Mouse (Mus musculus): ENCODE measurements around the gene Olfr1391.

DNA sequence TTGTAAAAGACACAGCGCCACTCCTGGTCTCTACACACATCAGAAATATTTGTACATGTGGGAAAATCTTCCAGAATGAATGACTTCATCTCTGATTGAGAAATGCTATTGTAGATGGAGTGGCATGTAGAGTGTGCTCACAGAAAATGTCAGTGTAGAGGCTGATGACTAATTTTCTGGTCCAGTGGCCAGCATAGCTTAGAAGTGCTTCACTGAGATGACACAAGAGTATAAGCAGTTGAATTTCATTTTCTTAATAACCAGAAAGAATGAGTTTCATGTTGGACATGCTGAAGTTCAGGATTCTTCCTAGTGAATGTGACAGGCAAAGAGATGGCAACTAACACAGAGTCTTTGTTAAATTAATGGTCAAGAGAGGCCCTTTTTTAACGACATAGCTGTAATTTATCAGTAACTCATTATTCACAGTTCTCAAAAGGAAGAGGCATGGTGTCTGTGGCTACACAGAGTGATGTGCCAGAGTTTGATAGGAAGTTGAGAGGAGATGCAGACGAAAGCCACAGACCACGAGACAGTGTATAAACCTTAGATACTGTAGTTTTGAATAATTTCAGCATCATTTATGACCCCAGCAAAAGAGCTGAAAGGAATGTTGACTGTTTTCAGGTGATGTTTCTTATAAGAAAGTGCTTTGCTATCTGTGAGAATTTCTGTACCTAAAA, 14.7 kb downstream of the Olfr1391 start:
- no peak for TF ChIP-seq TBP (conservative IDR thresholded peaks at IDR 0.05; ENCODE audit: low read depth, low read length)
- TF ChIP-seq POLR2A (IDR thresholded peaks at IDR 0.05; ENCODE audit: low read depth, low read length) = no peak
- no peak for TF ChIP-seq TCF12 (IDR thresholded peaks at IDR 0.05; ENCODE audit: low read depth, low read length)
- TF ChIP-seq CTCF (conservative IDR thresholded peaks at IDR 0.05 in 1 of 2, IDR thresholded peaks at IDR 0.05 in 1 of 2; ENCODE audit: low read depth in 2 of 2, low read length in 2 of 2) = no peak
- TF ChIP-seq E2F4 (IDR thresholded peaks at IDR 0.05; ENCODE audit: insufficient replicate concordance, low read depth, low read length) = no peak

Data from CH12.LX (cell line).